In genomic region chr9:44562936-44563335, GRCm38 (mm10) we compare ENCODE assay signal across 27 mouse cellular contexts. TPM values are rescaled to one million over a fixed set of nuclear protein-coding genes. Genes with fewer than 3 reads are reported as not detected.
DNase-seq lines count a peak whose midpoint lies in the region; ATAC-seq and TF ChIP-seq lines count a peak whose summit lies in the region.
"Had no signal": no experiment of that assay in that cellular context is flagged by ENCODE, and none has a peak within 500 bp of the region (broad histone marks: within the 10 kb centered on the region; RNA-seq: fewer than 3 reads in every experiment).

No protein-coding gene starts in this region.

- dilution Hi-C loops in CH12.LX (cut with MboI; ENCODE audit: extremely low pct_ligation_motif_present, extremely low pct_unique_long_range_greater_than_20kb, low sequenced_read_pairs): no loop called here

- peak overlapping the region; percentile 61; the same call in 1 of the 2 replicates for H3K27ac ChIP-seq in liver, embryonic 13.5 days
- H3K27ac ChIP-seq in liver, embryonic 11.5 days (ENCODE audit: low read depth, low read length): no peak overlapping the region
- H3K27ac ChIP-seq in CH12.LX (ENCODE audit: insufficient read depth, low read depth): peak overlapping the region; percentile 25
- H3K27ac ChIP-seq in bone marrow, adult 2 months (ENCODE audit: control insufficient read depth, insufficient read depth, low read depth, low read length, poor library complexity): peak overlapping the region; percentile 2; the same call in 1 of the 2 replicates
- H3K27ac ChIP-seq: embryonic facial prominence, embryonic 10.5 days; forebrain, embryonic 15.5 days; stomach, embryonic 15.5 days had no signal

- H3K4me1 ChIP-seq in liver, embryonic 13.5 days (replicated peaks): peaks cover 62% of the 10 kb centered on the region
- H3K4me1 ChIP-seq in liver, embryonic 11.5 days (replicated peaks; ENCODE audit: control insufficient read depth, insufficient read depth, low read length): peaks cover 22% of the 10 kb centered on the region
- peaks cover 19 to 56% of the 10 kb centered on the region in 2 experiments for H3K4me1 ChIP-seq in CH12.LX (ENCODE audit: control insufficient read depth in 1 of 2, insufficient read depth in 2 of 2)
- peaks cover 5% of the 10 kb centered on the region for H3K4me1 ChIP-seq in bone marrow, adult 2 months (ENCODE audit: control insufficient read depth, insufficient read depth, low read length)
- H3K4me1 ChIP-seq: stomach, embryonic 15.5 days had no signal

- TF ChIP-seq RAD21 in CH12.LX (IDR thresholded peaks at IDR 0.05; ENCODE audit: low read depth, low read length): no peak

- intact Hi-C loops in heart, postnatal 14 days (cut with DNase I): no loop called here

- H3K9ac ChIP-seq in liver, embryonic 13.5 days: no peak overlapping the region
- no peak overlapping the region for H3K9ac ChIP-seq in liver, embryonic 11.5 days (ENCODE audit: low read depth, low read length)
- H3K9ac ChIP-seq in CH12.LX (ENCODE audit: insufficient read depth, low read depth): no peak overlapping the region
- H3K9ac ChIP-seq: forebrain, embryonic 15.5 days; stomach, embryonic 15.5 days had no signal

- H3K4me3 ChIP-seq in liver, embryonic 13.5 days (replicated peaks): no peak overlapping the region
- no peak overlapping the region for H3K4me3 ChIP-seq in liver, embryonic 11.5 days (ENCODE audit: low read depth, low read length)
- H3K4me3 ChIP-seq in CH12.LX (replicated peaks in 1 of 3; ENCODE audit: low read depth in 2 of 3, low read length in 2 of 3, poor library complexity in 1 of 3): no peak overlapping the region
- H3K4me3 ChIP-seq in bone marrow, adult 2 months (replicated peaks; ENCODE audit: control insufficient read depth, low read depth, low read length): no peak overlapping the region
- H3K4me3 ChIP-seq: embryonic facial prominence, embryonic 10.5 days; forebrain, embryonic 15.5 days; stomach, embryonic 15.5 days had no signal

- H3K9me3 ChIP-seq in liver, embryonic 13.5 days (replicated peaks): no peaks in the 10 kb centered on the region
- H3K9me3 ChIP-seq in liver, embryonic 11.5 days (ENCODE audit: control insufficient read depth, low read length): no peaks in the 10 kb centered on the region
- H3K9me3 ChIP-seq in CH12.LX (replicated peaks; ENCODE audit: low read length): no peaks in the 10 kb centered on the region
- H3K9me3 ChIP-seq: embryonic facial prominence, embryonic 10.5 days; forebrain, embryonic 15.5 days; stomach, embryonic 15.5 days had no signal

- no peak for ATAC-seq in liver, embryonic 13.5 days (ENCODE audit: low read depth)
- no peak for ATAC-seq in liver, embryonic 11.5 days (replicated peaks; ENCODE audit: low FRiP score)
- ATAC-seq: forebrain, embryonic 15.5 days had no signal

- in situ Hi-C loops in CH12.LX (cut with MboI; ENCODE audit: low pct_ligation_motif_present, low pct_unique_long_range_greater_than_20kb, low sequenced_read_pairs): no loop called here

- no peaks in the 10 kb centered on the region for H3K27me3 ChIP-seq in liver, embryonic 13.5 days
- H3K27me3 ChIP-seq in liver, embryonic 11.5 days (replicated peaks; ENCODE audit: control insufficient read depth, insufficient read depth, low read length): no peaks in the 10 kb centered on the region
- H3K27me3 ChIP-seq in CH12.LX (replicated peaks): no peaks in the 10 kb centered on the region
- H3K27me3 ChIP-seq: forebrain, embryonic 15.5 days; stomach, embryonic 15.5 days had no signal

- H3K79me2 ChIP-seq in CH12.LX (replicated peaks; ENCODE audit: control insufficient read depth, extremely low read depth, insufficient read depth, poor library complexity, severe bottlenecking): no peaks in the 10 kb centered on the region

- no peak for TF ChIP-seq POLR2A in CH12.LX (IDR thresholded peaks at IDR 0.05; ENCODE audit: low read depth, low read length)
- TF ChIP-seq POLR2A in bone marrow, adult 2 months (IDR thresholded peaks at IDR 0.05; ENCODE audit: borderline replicate concordance, control insufficient read depth, low read depth, low read length): no peak

- 58% methylated on average over 12 of the region's 12 CpGs for WGBS in liver, embryonic 13.5 days (ENCODE audit: insufficient replicate concordance)
- 57% methylated on average over 12 of the region's 12 CpGs for WGBS in liver, embryonic 11.5 days
- WGBS in bone marrow, adult 2 months: 40% methylated on average over 12 of the region's 12 CpGs

- no peaks in the 10 kb centered on the region for H3K36me3 ChIP-seq in liver, embryonic 13.5 days
- H3K36me3 ChIP-seq in liver, embryonic 11.5 days (ENCODE audit: control insufficient read depth, insufficient read depth, low read length): no peaks in the 10 kb centered on the region
- no peaks in the 10 kb centered on the region for H3K36me3 ChIP-seq in CH12.LX (replicated peaks in 1 of 2; ENCODE audit: control insufficient read depth in 1 of 2, insufficient read depth in 1 of 2, low read length in 1 of 2)
- H3K36me3 ChIP-seq: embryonic facial prominence, embryonic 10.5 days; forebrain, embryonic 15.5 days; stomach, embryonic 15.5 days had no signal

- peak; percentile 80 for TF ChIP-seq EP300 in CH12.LX (IDR thresholded peaks at IDR 0.05; ENCODE audit: low read length)

- no peak overlapping the region for H3K4me2 ChIP-seq in liver, embryonic 13.5 days
- no peak overlapping the region for H3K4me2 ChIP-seq in liver, embryonic 11.5 days
- peak overlapping the region; percentile 3; the same call in 1 of the 2 replicates for H3K4me2 ChIP-seq in CH12.LX (ENCODE audit: insufficient read depth, low read depth, poor library complexity, severe bottlenecking)
- H3K4me2 ChIP-seq: forebrain, embryonic 15.5 days; heart, embryonic 11.5 days; stomach, embryonic 15.5 days had no signal

- no peak for DNase-seq in liver, embryonic 13.5 days
- no peak for DNase-seq in liver, embryonic 11.5 days (ENCODE audit: low spot score)
- DNase-seq in CH12.LX (ENCODE audit: extremely low read depth): no peak
- DNase-seq in naive thymus-derived CD4-positive, alpha-beta T cell, adult 2 months (ENCODE audit: low read depth): peak; percentile 55
- no peak for DNase-seq in heart, postnatal 14 days
- no peak for DNase-seq in retina, postnatal 1 day
- DNase-seq in cerebellum, adult 18-20 months: no peak
- DNase-seq: adrenal gland, postnatal 36 days; cerebellum, adult 11 months; cerebellum, postnatal 10 days; gastrocnemius, postnatal 14 days; heart, adult 11 months; kidney, adult 2 months; kidney, postnatal 10 days; layer of hippocampus, postnatal 36 days; lung, adult 2 months; midbrain, embryonic 14.5 days; thymus, adult 2 months had no signal

- no peak for TF ChIP-seq CTCF in CH12.LX (conservative IDR thresholded peaks at IDR 0.05 in 1 of 2, IDR thresholded peaks at IDR 0.05 in 1 of 2; ENCODE audit: low read depth in 2 of 2, low read length in 2 of 2)
- TF ChIP-seq CTCF in bone marrow, adult 2 months (IDR thresholded peaks at IDR 0.05; ENCODE audit: control insufficient read depth, insufficient read depth, low read length): no peak

TF ChIP-seq in CH12.LX, 34 proteins besides CTCF, POLR2A, EP300 and RAD21 (continues in another document):
- TF ChIP-seq TCF12 (IDR thresholded peaks at IDR 0.05; ENCODE audit: low read depth, low read length) (peak; percentile 70), TBP (conservative IDR thresholded peaks at IDR 0.05; ENCODE audit: low read depth, low read length) (no peak), UBTF (IDR thresholded peaks at IDR 0.05; ENCODE audit: low read depth, low read length) (no peak), BHLHE40 (IDR thresholded peaks at IDR 0.05; ENCODE audit: low read depth, low read length) (peak; percentile 72), CHD2 (IDR thresholded peaks at IDR 0.05; ENCODE audit: low read length) (peak; percentile 61), ZMIZ1 (IDR thresholded peaks at IDR 0.05; ENCODE audit: low read depth, low read length) (no peak), PAX5 (IDR thresholded peaks at IDR 0.05; ENCODE audit: low read length) (no peak), MXI1 (IDR thresholded peaks at IDR 0.05; ENCODE audit: low read depth, low read length) (no peak), NRF1 (IDR thresholded peaks at IDR 0.05; ENCODE audit: low read depth, low read length) (no peak), MAFK (IDR thresholded peaks at IDR 0.05; ENCODE audit: insufficient replicate concordance, low read length) (peak; percentile 75; the same call in 1 of the 2 replicates), JUN (IDR thresholded peaks at IDR 0.05; ENCODE audit: insufficient read depth, low read depth, low read length) (peak; percentile 51), E2F4 (IDR thresholded peaks at IDR 0.05; ENCODE audit: insufficient replicate concordance, low read depth, low read length) (no peak), SMC3 (IDR thresholded peaks at IDR 0.05; ENCODE audit: low read depth, low read length) (peak; percentile 25), HCFC1 (IDR thresholded peaks at IDR 0.05; ENCODE audit: low read depth, low read length) (no peak; the same call in 1 of the 2 replicates), KAT2A (IDR thresholded peaks at IDR 0.05; ENCODE audit: insufficient replicate concordance, low read length) (no peak), MYC (IDR thresholded peaks at IDR 0.05; ENCODE audit: low read depth, low read length) (peak; percentile 52; the same call in 1 of the 2 replicates), ETS1 (conservative IDR thresholded peaks at IDR 0.05; ENCODE audit: low read depth, low read length) (peak; percentile 78), IRF4 (IDR thresholded peaks at IDR 0.05; ENCODE audit: low read depth, low read length) (peak; percentile 93)

RNA-seq across cellular contexts. Expression of gene Cxcr5, which starts 1.3 kb away (rescaled TPM):
- 0.09 TPM in 1 of 2 replicates, not detected in the other for polyA plus RNA-seq in liver, embryonic 13.5 days (2015; fragmentation: Nextera tagmentation; extraction: Ambion mirVana)
- polyA plus RNA-seq in liver, embryonic 11.5 days (2014; fragmentation: Nextera tagmentation; extraction: Ambion mirVana): 0.47 TPM in 1 of 2 replicates, not detected in the other
- total RNA-seq in CH12.LX (2012; rRNA removed) (27.7 and 30.2 TPM in 2 replicates), CH12.LX (2014; rRNA removed) (75.4 and 93.4 TPM in 2 replicates)
- polyA plus RNA-seq in CH12.LX (2012; ENCODE audit: insufficient read length, low read depth): 61.2 and 70.5 TPM in 2 replicates
- polyA plus RNA-seq in bone marrow, adult 2 months (2011; ENCODE audit: insufficient read depth, insufficient read length, low replicate concordance, missing spikeins): 0.61 and 13.4 TPM in 2 replicates
- under 1 TPM; 0.12 to 0.20 TPM for total RNA-seq in heart, postnatal 14 days (2021)
- total RNA-seq: adrenal gland, postnatal 36 days; gastrocnemius, postnatal 14 days; layer of hippocampus, adult 18-20 months; layer of hippocampus, postnatal 36 days; left cerebral cortex, postnatal 25 days had no signal
- polyA plus RNA-seq: embryonic facial prominence, embryonic 10.5 days; forebrain, embryonic 15.5 days; heart, postnatal 0 days; midbrain, embryonic 14.5 days; neural tube, embryonic 14.5 days had no signal

RNA-seq across cellular contexts. Expression of gene Ddx6, which starts 41.8 kb away (rescaled TPM):
- polyA plus RNA-seq in liver, embryonic 13.5 days (2015; fragmentation: Nextera tagmentation; extraction: Ambion mirVana): 7.2 and 8.2 TPM in 2 replicates
- polyA plus RNA-seq in liver, embryonic 11.5 days (2014; fragmentation: Nextera tagmentation; extraction: Ambion mirVana): 8.4 and 10.2 TPM in 2 replicates
- 41.5 and 42.3 TPM in 2 replicates for total RNA-seq in CH12.LX (2012; rRNA removed)
- 66.7 and 71.4 TPM in 2 replicates for total RNA-seq in CH12.LX (2014; rRNA removed)
- 77.1 and 81.2 TPM in 2 replicates for polyA plus RNA-seq in CH12.LX (2012; ENCODE audit: insufficient read length, low read depth)
- polyA plus RNA-seq in bone marrow, adult 2 months (2011; ENCODE audit: insufficient read depth, insufficient read length, low replicate concordance, missing spikeins): 38.4 and 48.4 TPM in 2 replicates
- total RNA-seq in heart, postnatal 14 days (2021): 10 to 100 TPM; 92.0 to 94.3 TPM
